Mouse (Mus musculus): ENCODE data around the gene Olfr1155.

The Olfr1155 gene

GRCm38 (mm10) chr2:87945037-87945436, at the start of gene Olfr1155:
TSS of gene Olfr1155 (minus strand) at chr2:87945137.
- no peak for DNase-seq (ENCODE audit: extremely low read depth, insufficient read length, low spot score)

DNA sequence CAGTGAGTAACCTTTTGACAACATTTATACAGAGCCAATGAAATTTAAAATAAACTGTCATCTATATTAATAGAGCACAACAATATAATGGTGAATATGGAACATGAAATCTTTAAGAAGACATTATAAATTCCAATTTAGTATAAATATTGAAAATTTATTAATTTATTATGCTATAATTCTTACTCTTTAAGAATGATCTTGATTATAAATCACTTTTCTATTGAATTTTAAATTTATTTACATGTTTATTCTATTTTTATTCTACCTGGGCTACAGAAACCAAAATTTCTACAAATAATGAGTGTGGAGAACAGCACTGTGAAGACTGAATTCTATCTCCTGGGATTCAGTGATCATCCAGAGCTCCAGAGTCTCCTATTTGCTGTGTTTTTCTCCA, 44.9 kb upstream of the Olfr1155 start, which contains the start of gene Olfr1158:
Gene Olfr1158, plus strand, starts transcription at position 301 of the 400 bp plus-strand sequence.
- DNase-seq (ENCODE audit: extremely low read depth, insufficient read length, low spot score): no peak

DNA sequence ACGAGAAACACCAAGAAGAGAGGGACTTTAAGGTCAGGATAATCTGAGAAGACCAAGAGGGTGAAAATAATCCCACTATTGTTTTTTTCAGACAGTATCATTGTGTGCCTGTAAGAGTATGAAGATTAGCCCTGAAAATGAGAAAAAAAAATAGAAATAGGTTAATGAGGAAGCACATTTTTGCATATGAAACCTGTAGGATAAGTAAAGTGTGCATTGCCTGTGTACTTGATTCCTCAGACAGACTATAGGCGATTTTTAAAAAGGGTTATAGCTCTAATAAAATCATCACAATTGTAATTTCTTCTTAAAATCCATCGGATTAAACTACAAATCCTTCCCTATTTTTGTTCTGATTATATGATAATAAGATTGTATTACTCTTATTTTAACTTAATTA, 29.6 kb upstream of the Olfr1155 start, which contains the start of gene Olfr74:
Gene Olfr74, minus strand, starts transcription at position 101 of the 400 bp plus-strand sequence.
- no peak for DNase-seq (ENCODE audit: extremely low read depth, insufficient read length, low spot score)

DNA sequence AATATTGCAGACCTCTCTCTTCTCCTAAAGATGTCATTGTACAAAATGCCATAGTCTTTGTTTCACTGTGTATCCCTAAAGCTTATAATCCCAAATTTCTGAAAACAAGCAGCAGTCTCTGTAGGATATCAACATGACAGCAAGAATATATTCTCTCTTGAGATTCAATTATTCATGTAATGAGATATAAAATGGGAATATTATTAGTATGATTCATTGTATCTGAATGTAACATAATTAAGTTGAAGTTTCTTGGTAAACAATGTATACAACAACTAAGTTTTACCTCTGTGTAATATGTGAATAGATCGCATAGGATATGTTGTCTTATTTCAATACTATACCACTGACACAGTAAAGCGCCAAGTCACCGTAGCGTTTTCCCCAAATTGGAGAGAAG, 23.3 kb upstream of the Olfr1155 start, which contains the start of gene Olfr1157:
Gene Olfr1157, minus strand, starts transcription at position 101 of the 400 bp plus-strand sequence.
- no peak for DNase-seq (ENCODE audit: extremely low read depth, insufficient read length, low spot score)

- DNase-seq (ENCODE audit: extremely low read depth, insufficient read length, low spot score): no peak
Observed at GRCm38 (mm10) chr2:87953000-87953399, 8.1 kb upstream of the Olfr1155 start, which contains the start of gene Olfr1156. TSS of gene Olfr1156 (minus strand) at chr2:87953100.

- no peak for DNase-seq (ENCODE audit: extremely low read depth, insufficient read length, low spot score)
Observed at GRCm38 (mm10) chr2:87905066-87905465, 39.9 kb downstream of the Olfr1155 start, which contains the start of gene Olfr1154. TSS of gene Olfr1154 (minus strand) at chr2:87905166.

- DNase-seq (ENCODE audit: extremely low read depth, insufficient read length, low spot score): no peak
Observed at GRCm38 (mm10) chr2:87894662-87895061, 50.3 kb downstream of the Olfr1155 start, which contains the start of gene Olfr1153. TSS of gene Olfr1153 (plus strand) at chr2:87894962.
